Mouse (Mus musculus): Measurements from ENCODE around the gene Cdca4.

DNA sequence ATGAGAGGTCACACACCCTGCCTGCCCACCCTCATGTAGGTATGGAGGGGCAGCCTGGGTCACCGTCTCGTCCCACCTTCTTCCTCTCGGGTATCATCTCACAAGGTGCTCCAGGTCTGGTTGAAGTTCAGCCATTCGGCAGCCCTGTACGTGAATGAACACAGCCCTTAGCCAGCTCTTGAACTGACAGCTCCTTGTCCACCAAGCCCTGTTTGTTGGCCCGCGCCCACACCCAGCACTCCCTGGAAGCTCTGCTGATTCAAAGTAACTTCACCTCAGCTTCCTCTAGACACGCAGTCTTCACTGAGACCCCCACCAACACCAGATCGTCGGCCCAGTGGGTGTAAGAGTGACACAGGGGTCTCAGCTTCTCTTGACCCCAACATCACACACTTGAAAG, 43.8 kb upstream of the Cdca4 start:
- TF ChIP-seq ZNF384 (IDR thresholded peaks at IDR 0.05; ENCODE audit: low read depth, low read length): no peak
- no peak for TF ChIP-seq MAFK (IDR thresholded peaks at IDR 0.05; ENCODE audit: insufficient read depth, low read depth, low read length)
